Mouse (Mus musculus): Measurements from ENCODE around the gene Ank3. TPM values are rescaled to one million over a fixed set of nuclear protein-coding genes. Genes with fewer than 3 reads are reported as not detected.

Gene Ank3
- total and polyA plus RNA-seq, 3 experiments: 3.2 to 6.7 TPM; not detected in 1

DNA sequence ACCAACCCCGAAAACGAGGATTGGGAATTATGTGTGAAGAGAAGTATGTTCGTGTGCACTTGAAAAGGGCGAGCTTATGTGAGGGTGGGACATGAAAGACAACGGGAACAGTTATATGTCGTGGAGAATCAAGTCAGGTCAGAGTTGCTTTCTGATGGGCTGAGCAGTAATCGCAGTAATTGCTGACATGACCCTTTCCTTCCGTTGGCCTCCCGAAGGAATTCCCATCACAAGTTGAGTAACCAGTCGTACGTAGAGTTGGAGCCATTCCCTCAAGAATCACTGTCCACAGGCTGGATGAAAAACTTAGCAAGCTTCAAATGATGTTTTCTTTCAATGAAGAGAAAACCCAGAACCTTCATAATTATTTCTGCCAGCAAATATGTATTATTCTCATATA lies 13.9 kb upstream of the Ank3 start:
- no peak for DNase-seq (ENCODE audit: low read depth, low spot score)
- Histone ChIP-seq H3K9ac (ENCODE audit: control insufficient read depth, low read depth, low read length, poor library complexity, severe bottlenecking) (no peak overlapping the region), H3K27ac (ENCODE audit: control insufficient read depth, low read depth, low read length) (no peak overlapping the region), H3K36me3 (ENCODE audit: control insufficient read depth in 1 of 2, insufficient read depth in 2 of 2, low read length in 2 of 2) (no peaks in the 10 kb centered on the region), H3K79me2 (ENCODE audit: control insufficient read depth, insufficient read depth, low read length, poor library complexity) (no peaks in the 10 kb centered on the region), H3K27me3 (ENCODE audit: control insufficient read depth in 1 of 2, insufficient read depth in 2 of 2, low read length in 2 of 2) (no peaks in the 10 kb centered on the region), H3K4me3 (ENCODE audit: control insufficient read depth in 1 of 2, insufficient read depth in 1 of 2, low read depth in 2 of 2, low read length in 2 of 2) (no peak overlapping the region), H3K4me1 (ENCODE audit: control insufficient read depth in 1 of 2, insufficient read depth in 2 of 2, low read length in 2 of 2) (no peaks in the 10 kb centered on the region), H3K9me3 (replicated peaks; ENCODE audit: insufficient read depth, low read length) (no peaks in the 10 kb centered on the region)
- TF ChIP-seq NRF1 (IDR thresholded peaks at IDR 0.05; ENCODE audit: insufficient read depth, low read depth, low read length, poor library complexity, severe bottlenecking) (no peak), MYB (IDR thresholded peaks at IDR 0.05; ENCODE audit: low read depth, low read length) (no peak), MAZ (IDR thresholded peaks at IDR 0.05; ENCODE audit: low read depth, low read length) (no peak)

DNA sequence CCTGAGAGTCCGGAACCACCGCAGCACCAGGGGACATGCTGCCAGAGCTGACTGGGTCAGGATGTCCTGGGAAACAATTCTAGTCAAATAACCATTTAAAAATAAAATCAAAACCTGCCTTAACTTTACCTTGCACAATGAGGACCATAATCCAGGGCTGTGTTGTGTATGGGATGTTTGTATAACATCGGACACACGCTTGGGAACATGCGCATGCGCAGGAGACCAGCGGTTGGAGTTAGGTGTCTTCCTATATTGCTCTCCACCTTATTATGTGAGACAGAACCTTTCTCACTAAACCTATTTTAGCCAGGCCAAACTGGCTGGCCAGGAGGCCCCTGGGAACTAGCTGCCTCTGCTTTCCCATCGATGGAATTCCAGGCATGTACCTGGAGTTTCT lies 13.4 kb upstream of the Ank3 start:
- H3K36me3 ChIP-seq (ENCODE audit: control insufficient read depth in 1 of 2, insufficient read depth in 2 of 2, low read length in 2 of 2): no peaks in the 10 kb centered on the region
- TF ChIP-seq CTCF (IDR thresholded peaks at IDR 0.05 in 2 of 3, conservative IDR thresholded peaks at IDR 0.05 in 1 of 3; ENCODE audit: control insufficient read depth in 1 of 3, insufficient read depth in 1 of 3, low read depth in 2 of 3, low read length in 3 of 3, poor library complexity in 1 of 3, severe bottlenecking in 1 of 3) (no peak), POLR2AphosphoS5 (IDR thresholded peaks at IDR 0.05; ENCODE audit: borderline replicate concordance, low read depth, low read length) (no peak), KAT2A (conservative IDR thresholded peaks at IDR 0.05; ENCODE audit: low read depth, low read length) (no peak), TAL1 (IDR thresholded peaks at IDR 0.05; ENCODE audit: low read length) (no peak), MAFK (IDR thresholded peaks at IDR 0.05; ENCODE audit: borderline replicate concordance, low read depth, low read length) (no peak), E2F4 (IDR thresholded peaks at IDR 0.05; ENCODE audit: borderline replicate concordance, low read depth, low read length) (no peak), POLR2AphosphoS2 (IDR thresholded peaks at IDR 0.05; ENCODE audit: low read length) (no peak), MYB (IDR thresholded peaks at IDR 0.05; ENCODE audit: low read depth, low read length) (no peak), ZNF384 (IDR thresholded peaks at IDR 0.05; ENCODE audit: low read depth, low read length) (no peak)
- no peak overlapping the region for H3K27ac ChIP-seq (ENCODE audit: control insufficient read depth, low read depth, low read length)
- no peaks in the 10 kb centered on the region for H3K79me2 ChIP-seq (ENCODE audit: control insufficient read depth, insufficient read depth, low read length, poor library complexity)
- no peaks in the 10 kb centered on the region for H3K27me3 ChIP-seq (ENCODE audit: control insufficient read depth in 1 of 2, insufficient read depth in 2 of 2, low read length in 2 of 2)
- H3K4me3 ChIP-seq (ENCODE audit: control insufficient read depth in 1 of 2, insufficient read depth in 1 of 2, low read depth in 2 of 2, low read length in 2 of 2): no peak overlapping the region
- H3K9ac ChIP-seq (ENCODE audit: control insufficient read depth, low read depth, low read length, poor library complexity, severe bottlenecking): no peak overlapping the region
- DNase-seq (ENCODE audit: low read depth, low spot score): no peak
- H3K9me3 ChIP-seq (replicated peaks; ENCODE audit: insufficient read depth, low read length): no peaks in the 10 kb centered on the region
- no peaks in the 10 kb centered on the region for H3K4me1 ChIP-seq (ENCODE audit: control insufficient read depth in 1 of 2, insufficient read depth in 2 of 2, low read length in 2 of 2)

- Histone ChIP-seq H3K9me3 (replicated peaks; ENCODE audit: insufficient read depth, low read length) (no peaks in the 10 kb centered on the region), H3K4me3 (ENCODE audit: control insufficient read depth in 1 of 2, insufficient read depth in 1 of 2, low read depth in 2 of 2, low read length in 2 of 2) (no peak overlapping the region), H3K4me1 (ENCODE audit: control insufficient read depth in 1 of 2, insufficient read depth in 2 of 2, low read length in 2 of 2) (no peaks in the 10 kb centered on the region), H3K27ac (ENCODE audit: control insufficient read depth, low read depth, low read length) (no peak overlapping the region), H3K27me3 (ENCODE audit: control insufficient read depth in 1 of 2, insufficient read depth in 2 of 2, low read length in 2 of 2) (no peaks in the 10 kb centered on the region), H3K9ac (ENCODE audit: control insufficient read depth, low read depth, low read length, poor library complexity, severe bottlenecking) (no peak overlapping the region), H3K79me2 (ENCODE audit: control insufficient read depth, insufficient read depth, low read length, poor library complexity) (no peaks in the 10 kb centered on the region), H3K36me3 (ENCODE audit: control insufficient read depth in 1 of 2, insufficient read depth in 2 of 2, low read length in 2 of 2) (no peaks in the 10 kb centered on the region)
- no peak for DNase-seq (ENCODE audit: low read depth, low spot score)
- TF ChIP-seq KAT2A (conservative IDR thresholded peaks at IDR 0.05; ENCODE audit: low read depth, low read length) (no peak), ELF1 (IDR thresholded peaks at IDR 0.05; ENCODE audit: low read depth, low read length) (no peak), GABPA (IDR thresholded peaks at IDR 0.05; ENCODE audit: low read depth, low read length) (no peak), POLR2AphosphoS5 (IDR thresholded peaks at IDR 0.05; ENCODE audit: borderline replicate concordance, low read depth, low read length) (no peak), MXI1 (IDR thresholded peaks at IDR 0.05; ENCODE audit: low read depth, low read length) (no peak), TCF12 (IDR thresholded peaks at IDR 0.05; ENCODE audit: low read depth, low read length) (no peak), MYC (IDR thresholded peaks at IDR 0.05; ENCODE audit: low read depth, low read length) (no peak), BHLHE40 (IDR thresholded peaks at IDR 0.05; ENCODE audit: borderline replicate concordance, low read depth, low read length) (no peak), SIN3A (IDR thresholded peaks at IDR 0.05; ENCODE audit: low read length) (no peak), CHD2 (IDR thresholded peaks at IDR 0.05; ENCODE audit: low read length) (no peak), CTCF (IDR thresholded peaks at IDR 0.05 in 2 of 3, conservative IDR thresholded peaks at IDR 0.05 in 1 of 3; ENCODE audit: control insufficient read depth in 1 of 3, insufficient read depth in 1 of 3, low read depth in 2 of 3, low read length in 3 of 3, poor library complexity in 1 of 3, severe bottlenecking in 1 of 3) (no peak), EP300 (IDR thresholded peaks at IDR 0.05; ENCODE audit: low read depth in 1 of 2, low read length in 2 of 2) (no peak), RAD21 (IDR thresholded peaks at IDR 0.05; ENCODE audit: low read depth, low read length) (no peak), TBP (IDR thresholded peaks at IDR 0.05; ENCODE audit: low read depth, low read length) (no peak), MAZ (IDR thresholded peaks at IDR 0.05; ENCODE audit: low read depth, low read length) (no peak), MEF2A (IDR thresholded peaks at IDR 0.05; ENCODE audit: extremely low read depth, insufficient replicate concordance, low read depth, low read length, poor library complexity, severe bottlenecking) (no peak), ZKSCAN1 (IDR thresholded peaks at IDR 0.05; ENCODE audit: low read depth, low read length) (no peak), POLR2AphosphoS2 (IDR thresholded peaks at IDR 0.05; ENCODE audit: low read length) (no peak)
These were observed 11.8 kb upstream of the Ank3 start for GRCm38 (mm10) chr10:69386767-69387166.

Measured in MEL (cell line).